ENCODE assay signal across 8 mouse cellular contexts in the genomic region with DNA sequence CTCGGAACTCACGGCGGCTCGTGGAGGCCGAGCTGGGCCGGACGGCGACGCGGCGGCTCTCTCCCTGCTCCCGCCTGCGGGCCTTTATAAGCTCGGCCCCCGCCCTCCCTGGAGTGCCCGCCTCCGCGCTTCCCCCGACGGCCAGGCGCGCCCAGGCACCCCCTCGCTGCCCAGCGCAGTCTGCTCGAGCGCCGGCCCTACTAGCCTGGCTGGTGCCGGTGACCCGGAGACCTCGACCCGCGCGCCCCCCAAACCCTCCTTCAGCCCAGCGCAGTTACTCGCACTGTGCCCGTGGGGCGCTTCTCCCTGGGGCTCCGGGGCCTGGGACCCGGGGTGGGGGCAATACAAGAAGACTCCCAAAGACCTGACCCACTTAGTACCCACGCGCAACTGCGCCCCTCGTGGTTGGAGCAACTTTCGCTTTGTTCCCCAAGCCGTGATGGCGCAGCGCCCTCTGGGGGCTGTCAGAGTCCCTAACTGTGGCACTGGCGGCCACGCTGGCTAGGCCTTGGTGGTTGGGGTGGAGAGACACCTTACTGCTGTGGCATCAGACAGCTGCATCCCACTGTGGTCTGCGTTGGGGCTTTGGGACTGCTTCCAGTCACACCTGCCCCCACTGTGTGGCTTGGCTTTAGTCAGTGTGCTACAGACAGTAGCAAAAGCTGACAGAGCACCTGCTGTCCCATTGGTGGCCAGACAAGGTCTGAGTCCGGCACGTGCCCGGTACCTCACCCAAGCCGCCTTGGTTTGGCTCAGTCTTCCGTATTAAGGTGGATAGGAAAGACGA. TPM values are rescaled to one million over a fixed set of nuclear protein-coding genes. Genes with fewer than 3 reads are reported as not detected.
DNase-seq lines count a peak whose midpoint lies in the region; ATAC-seq and TF ChIP-seq lines count a peak whose summit lies in the region.

A gene (minus strand): TSS at position 65 of the 787 bp plus-strand sequence.

- TF ChIP-seq CTCF in heart, adult 2 months (IDR thresholded peaks at IDR 0.05) = peak; percentile 98
- peak; percentile 99 for TF ChIP-seq CTCF in kidney, adult 2 months (conservative IDR thresholded peaks at IDR 0.05; ENCODE audit: insufficient read depth, insufficient read length, low read depth, low read length)

- peak within 1 kb of the TSS; percentile 87 for H3K27ac ChIP-seq in embryonic facial prominence, embryonic 13.5 days
- peak within 1 kb of the TSS; percentile 92 for H3K27ac ChIP-seq in heart, adult 2 months
- H3K27ac ChIP-seq in kidney, adult 2 months (ENCODE audit: insufficient read depth, low read depth, low read length) = peak within 1 kb of the TSS; percentile 87
- H3K27ac ChIP-seq in limb, embryonic 14.5 days (replicated peaks; ENCODE audit: low read depth, low read length) = peak within 1 kb of the TSS; percentile 89
- H3K27ac ChIP-seq in midbrain, embryonic 16.5 days (ENCODE audit: low read length) = no peak within 1 kb of the TSS

- intact Hi-C loops in heart, adult 2 months (cut with DNase I) = loop anchor here (1.0 kb wide), 1 partner anchor 50 kb away; no protein-coding TSS in a partner anchor

- TF ChIP-seq POLR2A in heart, adult 2 months (IDR thresholded peaks at IDR 0.05; ENCODE audit: insufficient read depth, low read depth, low read length) = peak; percentile 82
- peak; percentile 60 for TF ChIP-seq POLR2A in kidney, adult 2 months (IDR thresholded peaks at IDR 0.05; ENCODE audit: low read depth, low read length)
- 0 out of 2 replicates have a peak, but pooled peaks have one; percentile 78 for TF ChIP-seq POLR2A in limb, embryonic 14.5 days (IDR thresholded peaks at IDR 0.05; ENCODE audit: borderline replicate concordance, extremely low read depth, insufficient read depth, insufficient read length)

- H3K27me3 ChIP-seq in embryonic facial prominence, embryonic 13.5 days = no peaks in the 10 kb centered on the region
- no peaks in the 10 kb centered on the region for H3K27me3 ChIP-seq in heart, adult 2 months (ENCODE audit: control insufficient read depth, insufficient read depth, low read length)
- H3K27me3 ChIP-seq in kidney, adult 2 months (replicated peaks; ENCODE audit: control insufficient read depth, insufficient read depth, low read length) = no peaks in the 10 kb centered on the region
- H3K27me3 ChIP-seq in limb, embryonic 14.5 days (ENCODE audit: control insufficient read depth, insufficient read depth, low read length) = no peaks in the 10 kb centered on the region
- H3K27me3 ChIP-seq in midbrain, embryonic 16.5 days (ENCODE audit: control insufficient read depth, insufficient read depth, low read depth, low read length) = peaks cover 24% of the 10 kb centered on the region

- peaks cover 5% of the 10 kb centered on the region; the same call in 1 of the 2 replicates for H3K36me3 ChIP-seq in embryonic facial prominence, embryonic 13.5 days
- H3K36me3 ChIP-seq in heart, adult 2 months (ENCODE audit: control insufficient read depth, insufficient read depth, low read length) = no peaks in the 10 kb centered on the region
- H3K36me3 ChIP-seq in kidney, adult 2 months (ENCODE audit: control insufficient read depth, insufficient read depth, low read length) = no peaks in the 10 kb centered on the region
- no peaks in the 10 kb centered on the region for H3K36me3 ChIP-seq in limb, embryonic 14.5 days (ENCODE audit: control insufficient read depth, insufficient read depth, low read length)
- H3K36me3 ChIP-seq in midbrain, embryonic 16.5 days (ENCODE audit: control insufficient read depth, insufficient read depth, low read length) = no peaks in the 10 kb centered on the region

- peak; percentile 96 for TF ChIP-seq EP300 in heart, adult 2 months (IDR thresholded peaks at IDR 0.05; ENCODE audit: insufficient read depth, low read depth, low read length)

- peak within 1 kb of the TSS; percentile 83 for H3K4me3 ChIP-seq in embryonic facial prominence, embryonic 13.5 days
- peak within 1 kb of the TSS; percentile 92 for H3K4me3 ChIP-seq in heart, adult 2 months
- H3K4me3 ChIP-seq in kidney, adult 2 months (ENCODE audit: insufficient read depth, low read depth, low read length) = peak within 1 kb of the TSS; percentile 82
- peak within 1 kb of the TSS; percentile 73 for H3K4me3 ChIP-seq in limb, embryonic 14.5 days (replicated peaks; ENCODE audit: low read length)
- H3K4me3 ChIP-seq in midbrain, embryonic 16.5 days (ENCODE audit: low read depth, low read length) = peak within 1 kb of the TSS; percentile 57

- no peak for ATAC-seq in cerebellum, adult (ENCODE audit: insufficient number of reproducible peaks, low FRiP score, low TSS enrichment)
- peak; percentile 54 for ATAC-seq in embryonic facial prominence, embryonic 13.5 days (ENCODE audit: insufficient number of reproducible peaks, insufficient read depth, low FRiP score, low TSS enrichment, low read depth)
- ATAC-seq in limb, embryonic 14.5 days (ENCODE audit: low FRiP score, low read depth) = peak; percentile 73
- ATAC-seq in midbrain, embryonic 16.5 days = peak; percentile 51; the same call in 1 of the 2 replicates

- WGBS in embryonic facial prominence, embryonic 13.5 days = 12% methylated on average over 48 of the region's 56 CpGs
- WGBS in heart, adult 2 months = 10% methylated on average over 56 of the region's 56 CpGs
- 9% methylated on average over 56 of the region's 56 CpGs for WGBS in kidney, adult 2 months
- 12% methylated on average over 49 of the region's 56 CpGs for WGBS in limb, embryonic 14.5 days
- 12% methylated on average over 48 of the region's 56 CpGs for WGBS in midbrain, embryonic 16.5 days

- H3K9me3 ChIP-seq in embryonic facial prominence, embryonic 13.5 days = no peaks in the 10 kb centered on the region
- H3K9me3 ChIP-seq in limb, embryonic 14.5 days (ENCODE audit: control insufficient read depth, low read length) = no peaks in the 10 kb centered on the region
- H3K9me3 ChIP-seq in midbrain, embryonic 16.5 days (replicated peaks; ENCODE audit: control insufficient read depth, low read length, poor library complexity, severe bottlenecking) = no peaks in the 10 kb centered on the region

- no peaks in the 10 kb centered on the region for H3K79me2 ChIP-seq in heart, adult 2 months (replicated peaks; ENCODE audit: control insufficient read depth, insufficient read depth, low read length)

- DNase-seq in cerebellum, adult 11 months = peak; percentile 47
- DNase-seq in heart, adult 2 months = peak; percentile 93 to 97
- peak; percentile 96 for DNase-seq in kidney, adult 2 months
- DNase-seq in limb, embryonic 14.5 days (ENCODE audit: low spot score) = peak; percentile 88
- DNase-seq in spleen, postnatal 10 days (ENCODE audit: low spot score in 2 of 2) = peak; percentile 97

- H3K4me2 ChIP-seq in embryonic facial prominence, embryonic 13.5 days = peak within 1 kb of the TSS; percentile 84
- H3K4me2 ChIP-seq in limb, embryonic 14.5 days (replicated peaks; ENCODE audit: low read depth, low read length, severe bottlenecking) = peak within 1 kb of the TSS; percentile 88
- peak within 1 kb of the TSS; percentile 85 for H3K4me2 ChIP-seq in midbrain, embryonic 16.5 days (ENCODE audit: low read length)

- peaks cover 58% of the 10 kb centered on the region for H3K4me1 ChIP-seq in embryonic facial prominence, embryonic 13.5 days
- peaks cover 14% of the 10 kb centered on the region for H3K4me1 ChIP-seq in heart, adult 2 months (ENCODE audit: control insufficient read depth, insufficient read depth, low read length)
- peaks cover 26% of the 10 kb centered on the region for H3K4me1 ChIP-seq in kidney, adult 2 months (ENCODE audit: control insufficient read depth, insufficient read depth, low read length)
- peaks cover 39% of the 10 kb centered on the region for H3K4me1 ChIP-seq in limb, embryonic 14.5 days (ENCODE audit: control insufficient read depth, insufficient read depth, low read length)
- H3K4me1 ChIP-seq in midbrain, embryonic 16.5 days (ENCODE audit: control insufficient read depth, insufficient read depth, low read length) = peaks cover 7% of the 10 kb centered on the region; the same call in 1 of the 2 replicates

- H3K9ac ChIP-seq in embryonic facial prominence, embryonic 13.5 days = peak within 1 kb of the TSS; percentile 91
- peak within 1 kb of the TSS; percentile 97 for H3K9ac ChIP-seq in heart, adult 2 months (ENCODE audit: low read depth, low read length)
- H3K9ac ChIP-seq in limb, embryonic 14.5 days (ENCODE audit: low read depth, low read length, severe bottlenecking) = peak within 1 kb of the TSS; percentile 89
- H3K9ac ChIP-seq in midbrain, embryonic 16.5 days (ENCODE audit: low read depth, low read length) = peak within 1 kb of the TSS; percentile 72

RNA-seq across cellular contexts. Expression of the gene that starts here (rescaled TPM):
- 8.4 and 16.2 TPM in 2 replicates for polyA plus RNA-seq in embryonic facial prominence, embryonic 13.5 days (2015; fragmentation: Nextera tagmentation; extraction: Ambion mirVana)
- 10 to 100 TPM; 14.0 to 14.8 TPM for total RNA-seq in heart, adult 2 months (2021)
- polyA plus RNA-seq in heart, adult 2 months (2012; rRNA removed) = 48.5 and 55.5 TPM in 2 replicates
- 102 and 121 TPM in 2 replicates for polyA plus RNA-seq in kidney, adult 2 months (2012; rRNA removed)
- polyA plus RNA-seq in limb, embryonic 14.5 days (2012; rRNA removed) = 93.3 and 120 TPM in 2 replicates
- 20.4 and 20.7 TPM in 2 replicates for polyA plus RNA-seq in limb, embryonic 14.5 days (2014; fragmentation: Nextera tagmentation; extraction: Ambion mirVana)
- 1.8 and 2.0 TPM in 2 replicates for polyA plus RNA-seq in midbrain, embryonic 16.5 days (2015; fragmentation: Nextera tagmentation; extraction: Ambion mirVana)

Comparison
In these comparisons a context has a peak if more than half of its experiments do, and no peak if none do; other contexts are left out.
1. DNase-seq: peak in every context shown above with its lines; median percentile 97 in spleen, postnatal 10 days; 96 in kidney, adult 2 months; 95 in heart, adult 2 months; 88 in limb, embryonic 14.5 days; 47 in cerebellum, adult 11 months.